Mouse (Mus musculus): Measurements from ENCODE around the gene Dgke.

DNA sequence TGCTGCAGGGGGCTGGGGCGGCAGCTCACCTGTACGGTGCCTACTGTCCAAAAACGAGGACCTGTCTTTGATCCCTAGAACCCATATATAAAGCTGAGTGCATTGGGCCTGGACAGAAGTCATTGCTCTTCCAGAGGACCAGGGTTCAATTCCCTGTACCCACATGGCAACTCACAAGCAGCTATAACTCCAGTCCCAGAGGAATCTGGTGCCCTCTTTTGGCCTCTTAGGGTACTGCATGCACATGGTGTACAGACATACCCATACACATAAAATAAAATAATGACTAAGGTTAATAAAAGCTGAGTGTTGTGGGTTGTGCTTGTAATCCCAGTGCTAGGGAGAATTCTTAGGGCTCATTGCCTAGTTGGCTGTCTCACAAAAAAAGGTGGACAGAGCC, 1.4 kb downstream of the Dgke start:
- TF ChIP-seq CTCF (IDR thresholded peaks at IDR 0.05; ENCODE audit: low read depth): peak; percentile 74
- TF ChIP-seq EP300 (IDR thresholded peaks at IDR 0.05; ENCODE audit: low read depth): no peak
